Mouse (Mus musculus): ENCODE results near the gene Egln3. TPM values are rescaled to one million over a fixed set of nuclear protein-coding genes. Genes with fewer than 3 reads are reported as not detected.

The Egln3 gene
- 1.9 TPM for polyA plus RNA-seq (2015; fragmentation: Illumina TruSeq; extraction: RNeasy Lipid Tissue Mini Kit (QIAGEN cat#74804); ENCODE audit: insufficient read depth, low replicate concordance)

DNA sequence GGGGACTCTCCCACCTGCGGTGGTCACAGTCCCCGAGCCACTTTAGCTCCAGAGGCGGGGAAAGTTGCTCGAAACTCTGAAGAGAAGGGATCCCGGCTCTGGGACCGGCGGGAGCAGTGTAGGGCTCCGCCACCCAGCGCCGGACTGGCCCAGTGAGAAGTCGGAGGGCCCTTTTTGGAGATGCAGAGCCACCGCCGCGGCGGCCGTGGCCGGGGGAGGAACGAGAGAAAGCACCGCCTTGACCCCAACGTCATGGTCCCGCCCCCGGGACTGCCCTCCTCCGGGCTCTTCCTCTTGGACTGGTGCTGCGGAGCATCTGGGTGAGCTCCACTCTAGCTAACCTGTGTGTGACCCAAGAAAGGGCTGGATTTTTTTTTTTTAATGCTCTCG, at the start of gene Egln3:
Gene Egln3 (minus strand): TSS at position 205 of the 390 bp plus-strand sequence.

